Mouse (Mus musculus): Measurements from ENCODE around the gene Fxyd2.

DNA sequence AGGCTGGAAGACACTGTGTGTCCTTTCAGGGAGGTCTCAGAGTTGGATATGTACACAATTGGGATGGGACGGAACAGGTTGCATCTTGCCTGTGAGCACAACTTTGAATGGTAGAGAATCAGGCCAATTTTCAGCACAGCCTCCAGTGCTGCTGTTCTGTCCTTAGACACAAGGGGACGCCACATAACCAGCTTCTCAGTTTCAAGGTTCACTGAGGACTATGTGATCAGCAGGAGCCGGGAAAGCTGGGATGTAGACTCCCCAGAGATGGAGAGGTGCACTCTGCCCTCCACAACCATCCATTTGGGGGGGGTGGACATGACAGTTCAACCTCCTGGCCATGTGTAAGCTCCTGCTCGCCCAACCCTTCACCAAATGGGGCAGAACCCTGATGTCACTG lies 16.4 kb downstream of the Fxyd2 start:
- TF ChIP-seq CTCF (IDR thresholded peaks at IDR 0.05; ENCODE audit: low read depth, low read length) (no peak), POLR2A (IDR thresholded peaks at IDR 0.05; ENCODE audit: borderline replicate concordance, low read depth, low read length) (no peak)

Measured in bone marrow macrophage, adult 2 months (primary cell).